Mouse (Mus musculus) telencephalon, adult 2 months (tissue): ENCODE results near the gene Gabre.

ENCODE experiments used
- DNase-seq: peaks from one replicate; pipeline ENCODE4 v3.0.0-alpha.2; 2011; ENCODE audit warnings: low read depth, low spot score

The Gabre gene

DNA sequence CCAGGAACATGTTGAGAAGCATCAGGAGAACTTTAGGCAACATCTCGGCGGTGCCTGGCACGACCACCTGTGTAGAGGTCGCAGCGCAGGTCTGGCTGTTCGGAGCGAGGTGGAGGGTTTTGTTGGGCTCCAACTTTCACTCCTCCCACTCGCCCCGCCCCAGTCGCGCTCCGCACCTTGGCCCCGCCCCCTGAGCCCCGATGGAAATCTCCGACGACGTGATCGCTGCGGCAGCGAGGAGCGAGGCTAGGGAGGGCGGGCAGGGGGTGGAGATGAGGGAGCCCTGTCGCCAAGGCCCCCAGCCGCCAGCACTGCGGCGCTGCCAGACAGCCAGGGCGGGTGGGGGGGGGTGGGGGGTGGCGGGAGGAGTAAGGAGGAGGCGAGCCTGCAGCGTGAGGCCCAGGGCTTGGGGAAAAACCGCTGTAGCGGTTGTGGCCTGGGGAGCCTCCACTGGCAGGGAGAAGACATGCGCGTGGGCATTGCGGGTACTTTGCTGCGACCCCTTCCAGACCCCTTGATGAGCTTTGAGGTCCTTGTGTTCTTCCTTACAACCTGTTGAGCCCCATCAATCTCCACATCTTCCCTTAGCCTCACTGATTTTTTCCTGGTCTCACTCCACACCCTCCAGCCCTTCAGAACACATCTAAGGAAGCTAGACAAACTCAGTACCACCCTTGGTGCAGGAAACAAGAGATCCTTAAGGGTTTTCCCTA, at the start of gene Gabre:
Gabre (minus strand) TSS at position 145 of the 713 bp plus-strand sequence.
- no peak for DNase-seq

DNA sequence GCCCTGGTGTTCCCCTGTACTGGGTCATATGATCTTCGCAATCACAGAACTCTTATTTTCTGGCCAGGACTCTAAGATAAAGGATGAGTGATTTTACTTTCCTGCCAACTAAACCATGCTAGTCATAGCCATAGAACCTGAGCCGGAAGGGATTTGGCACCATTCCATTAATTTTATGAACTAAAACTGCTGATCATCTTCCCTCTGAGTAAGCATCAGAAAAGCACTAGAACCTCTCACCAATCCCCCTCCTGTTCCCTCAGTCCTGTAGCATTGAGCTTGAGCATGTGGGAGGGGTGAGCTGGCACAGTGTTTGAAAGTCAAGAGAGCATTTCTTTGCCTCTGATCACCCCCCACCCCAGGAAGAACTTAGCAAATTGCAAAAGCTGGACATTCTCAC, 23.2 kb upstream of the Gabre start:
- DNase-seq, result no peak

DNA sequence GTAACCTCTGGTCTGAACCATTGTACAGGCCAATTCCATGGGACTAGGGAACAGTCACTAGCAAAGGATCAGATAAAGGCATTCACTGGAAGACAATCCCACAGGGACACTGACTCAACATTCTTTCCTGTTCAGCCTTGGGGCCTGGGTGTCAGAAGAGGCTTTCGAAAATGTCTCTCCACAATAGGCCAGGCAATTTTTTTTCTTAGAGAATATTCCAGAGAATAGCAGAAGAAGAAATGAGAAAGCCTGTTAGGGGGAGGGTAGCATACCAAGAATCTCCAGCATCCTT, 715 bp upstream of the Gabre start:
- no peak for DNase-seq

DNA sequence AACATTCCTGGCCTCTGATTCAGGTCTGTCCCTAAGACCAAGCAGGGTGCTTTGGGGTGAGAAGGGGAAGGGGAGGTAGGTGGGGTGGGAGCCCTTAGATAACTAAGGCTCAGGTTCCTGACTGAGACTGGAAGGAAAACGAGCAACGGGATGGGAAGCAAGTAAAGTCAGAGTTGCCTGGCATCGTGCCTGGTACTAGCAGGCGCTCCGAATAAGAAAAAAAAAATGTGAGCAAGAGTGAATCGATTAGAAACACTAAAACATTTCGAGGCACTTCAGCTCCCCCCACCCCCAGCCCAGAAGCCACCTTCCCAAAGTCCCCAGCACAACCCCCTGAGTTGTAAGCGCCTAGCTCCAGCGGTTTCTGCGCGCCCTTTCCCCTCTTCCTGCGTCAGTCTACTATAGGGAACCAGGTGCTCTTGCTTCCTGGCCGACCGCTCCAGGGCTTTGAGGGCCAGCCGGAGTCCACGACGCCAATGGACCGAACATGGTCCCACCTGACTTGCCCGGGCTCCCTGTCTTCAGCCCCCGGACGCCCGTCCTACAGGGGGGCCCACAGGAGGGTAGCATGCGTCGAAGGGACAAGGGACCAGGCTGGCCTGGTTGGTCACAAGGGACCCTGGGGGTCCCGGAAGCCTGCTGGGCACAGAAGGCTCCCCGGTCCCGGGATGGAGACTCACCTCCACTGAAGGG, 491 bp downstream of the Gabre start:
- no peak for DNase-seq

DNA sequence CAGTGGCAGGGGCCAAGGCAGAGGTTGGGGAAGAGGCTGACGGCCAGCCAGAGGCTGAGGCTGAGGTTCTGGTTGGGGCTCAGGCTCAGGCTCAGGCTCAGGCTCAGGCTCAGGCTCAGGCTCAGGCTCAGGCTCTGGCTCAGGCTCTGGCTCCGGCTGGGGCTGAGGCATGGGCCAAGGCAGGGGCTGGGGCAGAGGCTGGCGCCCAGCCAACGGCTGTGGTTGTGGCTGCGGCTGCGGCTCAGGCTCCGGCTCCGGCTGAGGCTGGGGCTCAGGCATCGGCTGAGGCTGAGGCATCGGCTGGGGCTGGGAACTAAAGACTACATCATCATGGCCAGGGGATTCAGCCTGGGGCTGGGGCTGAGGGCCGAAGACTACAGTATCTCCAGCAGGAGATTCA, 4.0 kb downstream of the Gabre start:
- no peak for DNase-seq

DNA sequence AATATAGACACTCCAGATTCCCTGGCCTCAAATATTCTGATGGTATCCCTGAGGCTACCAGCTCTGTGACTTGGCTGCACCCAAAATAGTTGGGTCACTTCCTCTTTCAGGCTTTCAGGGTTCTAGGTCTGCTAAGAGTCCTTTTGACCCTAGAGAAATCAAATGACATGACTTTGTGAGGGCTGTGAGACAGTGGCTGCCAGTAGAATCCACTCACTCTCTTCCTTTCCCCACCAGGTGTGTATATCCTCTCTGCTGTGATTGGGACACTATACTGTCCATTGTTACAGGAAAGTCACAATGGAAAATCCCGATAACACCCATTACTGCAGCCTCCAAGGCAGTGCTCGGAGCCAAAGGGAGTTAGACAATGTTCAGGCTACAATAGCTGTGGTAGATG, 52.9 kb downstream of the Gabre start, which contains the start of gene Magea4:
Magea4 (plus strand) TSS at position 301 of the 400 bp plus-strand sequence.
- DNase-seq, result no peak
